Mouse (Mus musculus): ENCODE data around the gene Gga1. TPM values are rescaled to one million over a fixed set of nuclear protein-coding genes. Genes with fewer than 3 reads are reported as not detected.

Gga1 gene
- total and polyA plus RNA-seq, 2 experiments from 2014 or later, result 40.0 to 41.2 TPM

DNA sequence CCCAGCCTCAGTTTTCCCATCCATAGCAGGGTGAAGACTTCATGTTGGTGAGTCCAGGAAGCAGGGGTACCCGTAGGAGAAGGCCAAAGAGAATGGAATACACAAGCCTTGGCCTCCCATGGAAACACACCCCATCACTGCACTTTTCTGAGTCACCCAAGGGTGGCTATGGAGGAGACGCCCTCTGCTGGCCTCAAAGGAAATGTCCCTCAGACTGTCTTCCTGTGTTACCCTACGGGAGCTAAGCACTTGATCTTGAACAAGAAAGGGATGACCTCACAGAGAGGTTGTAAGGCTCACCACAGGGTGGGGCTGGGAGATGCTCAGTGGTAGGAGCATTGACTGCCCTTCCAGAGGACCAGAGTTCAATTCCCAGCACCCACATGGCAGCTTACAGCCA lies 54.6 kb downstream of the Gga1 start:
- Histone ChIP-seq H3K27ac (no peak overlapping the region), H3K4me2 (ENCODE audit: low read depth, low read length) (no peak overlapping the region), H3K27me3 (ENCODE audit: insufficient read depth, low read length) (no peaks in the 10 kb centered on the region), H3K9me3 (ENCODE audit: low read length) (no peaks in the 10 kb centered on the region), H3K36me3 (ENCODE audit: insufficient read depth, low read length) (no peaks in the 10 kb centered on the region), H3K4me1 (ENCODE audit: insufficient read depth, low read length) (peaks cover 5% of the 10 kb centered on the region; the same call in 1 of the 2 replicates), H3K4me3 (ENCODE audit: low read length) (no peak overlapping the region), H3K9ac (replicated peaks; ENCODE audit: low read length) (no peak overlapping the region)
- 31% methylated on average over 3 of the region's 3 CpGs for WGBS
- DNase-seq (ENCODE audit: low spot score) (no peak), ATAC-seq (no peak)
- TF ChIP-seq CTCF (IDR thresholded peaks at IDR 0.05; ENCODE audit: low read depth), result peak; percentile 64

DNA sequence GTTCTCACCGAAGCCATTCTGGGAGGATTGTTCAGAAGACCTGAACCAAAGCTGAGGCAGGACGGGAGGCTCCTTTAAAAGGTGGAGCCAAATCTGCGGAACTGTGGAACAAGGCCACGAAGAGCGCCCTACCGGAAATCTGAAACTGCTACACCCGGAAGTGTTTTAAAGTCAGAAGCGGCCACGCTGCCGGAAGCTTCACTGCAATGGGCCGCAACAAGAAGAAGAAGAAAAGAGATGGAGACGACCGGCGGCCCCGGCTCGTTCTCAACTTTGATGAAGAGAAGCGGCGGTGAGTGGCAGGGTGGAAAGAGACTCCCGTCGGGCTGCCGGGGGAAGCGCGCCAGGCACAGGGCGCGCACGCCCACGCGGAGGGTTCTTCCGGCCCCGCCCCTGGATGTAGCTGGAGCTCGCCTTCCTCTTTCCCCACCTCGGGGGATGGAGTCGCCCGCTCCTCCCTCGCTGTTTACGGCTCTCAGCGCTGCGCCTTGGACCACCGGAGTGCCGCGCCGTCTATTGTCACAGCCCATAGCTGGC lies 57.9 kb downstream of the Gga1 start, which contains the start of gene Nol12:
Gene Nol12, plus strand, starts transcription at position 150 of the 537 bp plus-strand sequence.
- DNase-seq (ENCODE audit: low spot score) (peak; percentile 96), ATAC-seq (peak; percentile 91)
- WGBS, result under 1% methylated on average over 42 of the region's 42 CpGs
- H3K9ac ChIP-seq (replicated peaks; ENCODE audit: low read length), result peak within 1 kb of the TSS; percentile 58
- TF ChIP-seq CTCF (IDR thresholded peaks at IDR 0.05; ENCODE audit: low read depth), result no peak; the same call in 1 of the 2 replicates
- peak within 1 kb of the TSS; percentile 78 for H3K4me3 ChIP-seq (ENCODE audit: low read length)
- H3K36me3 ChIP-seq (ENCODE audit: insufficient read depth, low read length), result peaks cover 25% of the 10 kb centered on the region
- peak within 1 kb of the TSS; percentile 84 for H3K4me2 ChIP-seq (ENCODE audit: low read depth, low read length)
- H3K4me1 ChIP-seq (ENCODE audit: insufficient read depth, low read length), result peaks cover 5% of the 10 kb centered on the region; the same call in 1 of the 2 replicates
- H3K27ac ChIP-seq, result peak within 1 kb of the TSS; percentile 75
- no peaks in the 10 kb centered on the region for H3K9me3 ChIP-seq (ENCODE audit: low read length)
- no peaks in the 10 kb centered on the region for H3K27me3 ChIP-seq (ENCODE audit: insufficient read depth, low read length)

DNA sequence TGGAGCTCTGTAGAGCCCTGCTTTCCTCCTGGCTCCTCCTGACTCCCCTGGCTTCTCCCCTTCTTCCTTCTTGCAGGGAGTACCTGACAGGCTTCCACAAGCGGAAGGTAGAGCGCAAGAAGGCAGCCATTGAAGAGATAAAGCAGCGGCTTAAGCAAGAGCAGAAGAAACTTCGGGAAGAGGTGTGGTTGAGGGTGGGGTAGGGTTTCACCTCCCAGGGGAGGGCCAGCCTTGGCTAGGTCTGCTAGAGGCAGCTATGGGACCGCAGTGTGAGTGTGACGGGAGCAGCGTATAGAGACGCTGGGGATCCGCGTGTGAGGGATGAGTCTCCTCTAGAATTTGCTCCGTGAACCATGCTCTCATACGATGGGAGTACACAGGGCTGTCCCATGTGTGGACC lies 59.4 kb downstream of the Gga1 start:
- DNase-seq (ENCODE audit: low spot score) (no peak), ATAC-seq (no peak)
- H3K4me1 ChIP-seq (ENCODE audit: insufficient read depth, low read length), result peaks cover 5% of the 10 kb centered on the region; the same call in 1 of the 2 replicates
- H3K9me3 ChIP-seq (ENCODE audit: low read length), result no peaks in the 10 kb centered on the region
- 92% methylated on average over 12 of the region's 12 CpGs for WGBS
- no peak for TF ChIP-seq CTCF (IDR thresholded peaks at IDR 0.05; ENCODE audit: low read depth)
- H3K36me3 ChIP-seq (ENCODE audit: insufficient read depth, low read length), result peaks cover 41% of the 10 kb centered on the region
- no peaks in the 10 kb centered on the region for H3K27me3 ChIP-seq (ENCODE audit: insufficient read depth, low read length)
- 0 out of 2 replicates have a peak overlapping the region, but pooled peaks have one; percentile 84 for H3K4me2 ChIP-seq (ENCODE audit: low read depth, low read length)
- H3K4me3 ChIP-seq (ENCODE audit: low read length), result no peak overlapping the region
- H3K27ac ChIP-seq, result no peak overlapping the region
- H3K9ac ChIP-seq (replicated peaks; ENCODE audit: low read length), result no peak overlapping the region

DNA sequence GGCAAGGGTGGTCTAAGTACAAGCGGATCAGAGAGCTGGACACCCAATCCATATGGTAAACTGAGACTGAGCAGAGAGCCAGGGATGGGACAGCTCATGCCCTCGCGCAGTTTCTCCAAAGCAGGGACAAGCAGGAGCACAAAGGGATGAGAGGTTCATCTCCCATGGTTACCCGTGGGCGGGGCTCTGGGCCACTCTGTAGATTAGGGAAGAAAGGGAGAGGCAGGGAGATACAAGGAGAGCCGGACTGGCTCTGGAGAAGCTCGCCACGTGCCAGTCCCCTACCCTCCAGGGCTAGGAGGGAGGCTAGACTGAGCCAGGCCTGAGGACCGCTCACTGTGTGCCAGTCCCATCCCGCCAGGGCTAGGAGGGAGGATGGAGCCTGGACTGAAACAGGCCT lies 60.3 kb downstream of the Gga1 start:
- no peak for TF ChIP-seq CTCF (IDR thresholded peaks at IDR 0.05; ENCODE audit: low read depth)
- ATAC-seq, result no peak
- 77% methylated on average over 10 of the region's 10 CpGs for WGBS

DNA sequence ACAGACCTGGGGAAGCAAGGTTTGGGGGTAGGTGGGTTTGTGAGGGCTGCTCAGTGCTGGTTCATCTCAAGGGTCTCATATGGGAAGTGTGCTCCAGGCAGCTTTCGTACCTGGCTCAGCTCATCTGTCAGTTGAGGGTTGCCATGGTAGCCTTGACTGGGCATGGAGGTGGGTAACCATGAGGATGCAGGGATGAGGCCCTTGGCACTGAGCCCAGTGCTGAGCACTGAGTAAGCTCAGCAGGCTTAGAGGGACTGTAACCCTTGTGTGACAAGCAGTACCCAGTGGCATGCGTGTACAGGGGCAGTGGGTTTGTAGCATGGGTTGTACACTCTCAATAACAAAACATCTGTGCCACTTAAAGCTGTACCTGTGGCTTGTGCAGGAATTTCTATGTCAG lies 61.0 kb downstream of the Gga1 start:
- TF ChIP-seq CTCF (IDR thresholded peaks at IDR 0.05; ENCODE audit: low read depth), result no peak
- H3K27ac ChIP-seq, result no peak overlapping the region
- DNase-seq (ENCODE audit: low spot score) (peak; percentile 43), ATAC-seq (no peak)
- no peaks in the 10 kb centered on the region for H3K27me3 ChIP-seq (ENCODE audit: insufficient read depth, low read length)
- peaks cover 41% of the 10 kb centered on the region for H3K36me3 ChIP-seq (ENCODE audit: insufficient read depth, low read length)
- H3K4me3 ChIP-seq (ENCODE audit: low read length), result no peak overlapping the region
- no peaks in the 10 kb centered on the region for H3K9me3 ChIP-seq (ENCODE audit: low read length)
- H3K9ac ChIP-seq (replicated peaks; ENCODE audit: low read length), result no peak overlapping the region
- no peak overlapping the region for H3K4me2 ChIP-seq (ENCODE audit: low read depth, low read length)
- 49% methylated on average over 2 of the region's 2 CpGs for WGBS
- peaks cover 5% of the 10 kb centered on the region; the same call in 1 of the 2 replicates for H3K4me1 ChIP-seq (ENCODE audit: insufficient read depth, low read length)

More for the DNA sequence above, 60.3 kb downstream of the Gga1 start:
- no peak overlapping the region for H3K4me2 ChIP-seq (ENCODE audit: low read depth, low read length)
- DNase-seq (ENCODE audit: low spot score), result no peak
- H3K9ac ChIP-seq (replicated peaks; ENCODE audit: low read length), result no peak overlapping the region
- no peaks in the 10 kb centered on the region for H3K9me3 ChIP-seq (ENCODE audit: low read length)
- no peak overlapping the region for H3K27ac ChIP-seq
- H3K4me3 ChIP-seq (ENCODE audit: low read length), result no peak overlapping the region
- no peaks in the 10 kb centered on the region for H3K27me3 ChIP-seq (ENCODE audit: insufficient read depth, low read length)
- peaks cover 41% of the 10 kb centered on the region for H3K36me3 ChIP-seq (ENCODE audit: insufficient read depth, low read length)
- peaks cover 5% of the 10 kb centered on the region; the same call in 1 of the 2 replicates for H3K4me1 ChIP-seq (ENCODE audit: insufficient read depth, low read length)

DNA sequence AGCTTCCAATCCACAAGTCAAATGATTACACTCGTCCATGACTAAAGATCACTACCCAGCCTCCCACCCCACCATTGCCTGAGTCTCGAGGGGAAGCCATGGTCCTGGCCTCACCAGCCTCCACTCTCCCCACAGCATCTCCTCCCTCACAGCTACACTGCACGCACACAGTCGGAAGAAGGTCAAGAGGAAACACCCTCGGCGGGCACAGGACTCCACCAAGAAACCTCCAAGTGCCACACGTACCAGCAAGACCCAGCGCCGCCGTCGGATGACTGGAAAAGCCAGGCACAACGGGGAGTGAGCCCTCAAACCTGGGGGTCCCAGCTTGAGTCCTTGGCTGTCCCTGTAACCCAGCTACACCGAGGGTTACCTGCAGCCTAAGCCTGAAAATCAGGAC lies 63.3 kb downstream of the Gga1 start:
- TF ChIP-seq CTCF (IDR thresholded peaks at IDR 0.05; ENCODE audit: low read depth), result no peak
- Histone ChIP-seq H3K4me3 (ENCODE audit: low read length) (no peak overlapping the region), H3K27ac (no peak overlapping the region), H3K9me3 (ENCODE audit: low read length) (no peaks in the 10 kb centered on the region), H3K27me3 (ENCODE audit: insufficient read depth, low read length) (no peaks in the 10 kb centered on the region), H3K4me2 (ENCODE audit: low read depth, low read length) (no peak overlapping the region), H3K4me1 (ENCODE audit: insufficient read depth, low read length) (peaks cover 5% of the 10 kb centered on the region; the same call in 1 of the 2 replicates), H3K36me3 (ENCODE audit: insufficient read depth, low read length) (peaks cover 41% of the 10 kb centered on the region), H3K9ac (replicated peaks; ENCODE audit: low read length) (no peak overlapping the region)
- WGBS, result 90% methylated on average over 13 of the region's 13 CpGs
- DNase-seq (ENCODE audit: low spot score) (no peak), ATAC-seq (no peak)

DNA sequence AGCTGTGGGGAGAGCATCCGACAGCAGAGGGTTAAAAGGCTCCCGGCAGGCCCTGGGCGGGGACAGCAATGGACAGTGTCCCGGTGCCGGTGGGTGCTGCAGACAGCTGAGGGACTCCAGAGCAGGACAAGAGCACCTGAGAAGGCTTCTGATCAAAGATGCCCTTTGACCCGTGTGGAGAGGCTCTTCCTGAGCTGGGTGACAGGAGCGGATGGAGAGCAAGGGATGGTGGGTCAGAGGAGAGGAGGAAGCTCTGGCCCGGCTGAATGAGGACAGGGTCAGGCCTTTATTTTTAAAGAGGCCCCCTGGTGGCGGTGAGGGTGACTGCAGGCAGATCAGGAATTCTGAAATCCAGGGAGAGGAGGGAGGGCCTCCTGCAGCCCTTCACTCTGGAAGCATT lies 65.7 kb downstream of the Gga1 start:
- Histone ChIP-seq H3K4me1 (ENCODE audit: insufficient read depth, low read length) (peaks cover 5% of the 10 kb centered on the region; the same call in 1 of the 2 replicates), H3K4me3 (ENCODE audit: low read length) (no peak overlapping the region), H3K27ac (no peak overlapping the region), H3K36me3 (ENCODE audit: insufficient read depth, low read length) (peaks cover 31% of the 10 kb centered on the region), H3K4me2 (ENCODE audit: low read depth, low read length) (peak overlapping the region; percentile 52), H3K9me3 (ENCODE audit: low read length) (no peaks in the 10 kb centered on the region), H3K27me3 (ENCODE audit: insufficient read depth, low read length) (no peaks in the 10 kb centered on the region), H3K9ac (replicated peaks; ENCODE audit: low read length) (0 out of 2 replicates have a peak overlapping the region, but pooled peaks have one; percentile 37)
- TF ChIP-seq CTCF (IDR thresholded peaks at IDR 0.05; ENCODE audit: low read depth), result peak; percentile 88
- DNase-seq (ENCODE audit: low spot score) (peak; percentile 87), ATAC-seq (peak; percentile 74)
- 3% methylated on average over 9 of the region's 9 CpGs for WGBS

Small RNA genes lying within 50 kb of the gene (microRNA-seq; reads per million reads assigned to microRNA genes)
- 0.36 to 1.2 reads per million in 2 experiments for gene Mir6955

Other genes starting within 250 kb of the Gga1 start
- 40.9 and 43.1 TPM in 2 replicates for gene Elfn2, start 158.4 kb upstream of the Gga1 start, total RNA-seq (2014; rRNA removed)
- gene Elfn2, start 158.4 kb upstream of the Gga1 start, polyA plus RNA-seq (2015; fragmentation: Nextera tagmentation; extraction: Ambion mirVana), result 8.4 and 9.1 TPM in 2 replicates
- 12.7 and 15.2 TPM in 2 replicates for gene Mfng, start 103.7 kb upstream of the Gga1 start, total RNA-seq (2014; rRNA removed)
- gene Mfng, start 103.7 kb upstream of the Gga1 start, polyA plus RNA-seq (2015; fragmentation: Nextera tagmentation; extraction: Ambion mirVana), result 16.6 and 17.9 TPM in 2 replicates
- 0.94 and 1.4 TPM in 2 replicates for gene Card10, start 74.1 kb upstream of the Gga1 start, total RNA-seq (2014; rRNA removed)
- 2.3 and 2.6 TPM in 2 replicates for gene Card10, start 74.1 kb upstream of the Gga1 start, polyA plus RNA-seq (2015; fragmentation: Nextera tagmentation; extraction: Ambion mirVana)
- 20.6 and 22.5 TPM in 2 replicates for gene Cdc42ep1, start 34.6 kb upstream of the Gga1 start, total RNA-seq (2014; rRNA removed)
- gene Cdc42ep1, start 34.6 kb upstream of the Gga1 start, polyA plus RNA-seq (2015; fragmentation: Nextera tagmentation; extraction: Ambion mirVana), result 18.1 TPM in 2 replicates
- not detected in 2 replicates for gene Lgals2, start 21.7 kb upstream of the Gga1 start, total RNA-seq (2014; rRNA removed)
- gene Lgals2, start 21.7 kb upstream of the Gga1 start, polyA plus RNA-seq (2015; fragmentation: Nextera tagmentation; extraction: Ambion mirVana), result not detected in 2 replicates
- gene Gm49510, start 22.5 kb downstream of the Gga1 start, total RNA-seq (2014; rRNA removed), result 0.72 TPM in 1 of 2 replicates, not detected in the other
- gene Gm49510, start 22.5 kb downstream of the Gga1 start, polyA plus RNA-seq (2015; fragmentation: Nextera tagmentation; extraction: Ambion mirVana), result not detected in 2 replicates
- 2.4 and 6.2 TPM in 2 replicates for gene Sh3bp1, start 22.6 kb downstream of the Gga1 start, total RNA-seq (2014; rRNA removed)
- 4.4 and 5.5 TPM in 2 replicates for gene Sh3bp1, start 22.6 kb downstream of the Gga1 start, polyA plus RNA-seq (2015; fragmentation: Nextera tagmentation; extraction: Ambion mirVana)
- gene Pdxp, start 36.7 kb downstream of the Gga1 start, total RNA-seq (2014; rRNA removed), result 300 and 339 TPM in 2 replicates
- gene Pdxp, start 36.7 kb downstream of the Gga1 start, polyA plus RNA-seq (2015; fragmentation: Nextera tagmentation; extraction: Ambion mirVana), result 124 and 141 TPM in 2 replicates
- 67.6 and 91.5 TPM in 2 replicates for gene Lgals1, start 49.5 kb downstream of the Gga1 start, total RNA-seq (2014; rRNA removed)
- gene Lgals1, start 49.5 kb downstream of the Gga1 start, polyA plus RNA-seq (2015; fragmentation: Nextera tagmentation; extraction: Ambion mirVana), result 141 and 144 TPM in 2 replicates
- 4.7 and 8.8 TPM in 2 replicates for gene Nol12, start 57.7 kb downstream of the Gga1 start, total RNA-seq (2014; rRNA removed)
- 54.8 and 56.4 TPM in 2 replicates for gene Nol12, start 57.7 kb downstream of the Gga1 start, polyA plus RNA-seq (2015; fragmentation: Nextera tagmentation; extraction: Ambion mirVana)
- gene Triobp, start 70.5 kb downstream of the Gga1 start, total RNA-seq (2014; rRNA removed), result 42.0 and 57.6 TPM in 2 replicates
- gene Triobp, start 70.5 kb downstream of the Gga1 start, polyA plus RNA-seq (2015; fragmentation: Nextera tagmentation; extraction: Ambion mirVana), result 19.0 and 20.7 TPM in 2 replicates
- gene H1f0, start 151.3 kb downstream of the Gga1 start, total RNA-seq (2014; rRNA removed), result 211 and 233 TPM in 2 replicates
- 259 and 272 TPM in 2 replicates for gene H1f0, start 151.3 kb downstream of the Gga1 start, polyA plus RNA-seq (2015; fragmentation: Nextera tagmentation; extraction: Ambion mirVana)
- 0.47 and 1.2 TPM in 2 replicates for gene Galr3, start 164.7 kb downstream of the Gga1 start, total RNA-seq (2014; rRNA removed)
- 0.20 and 0.25 TPM in 2 replicates for gene Galr3, start 164.7 kb downstream of the Gga1 start, polyA plus RNA-seq (2015; fragmentation: Nextera tagmentation; extraction: Ambion mirVana)
- gene Ankrd54, start 185.7 kb downstream of the Gga1 start, total RNA-seq (2014; rRNA removed), result 60.4 and 62.5 TPM in 2 replicates
- gene Ankrd54, start 185.7 kb downstream of the Gga1 start, polyA plus RNA-seq (2015; fragmentation: Nextera tagmentation; extraction: Ambion mirVana), result 36.7 and 42.4 TPM in 2 replicates
- 221 and 229 TPM in 2 replicates for gene Eif3l, start 198.0 kb downstream of the Gga1 start, total RNA-seq (2014; rRNA removed)
- 163 and 164 TPM in 2 replicates for gene Eif3l, start 198.0 kb downstream of the Gga1 start, polyA plus RNA-seq (2015; fragmentation: Nextera tagmentation; extraction: Ambion mirVana)
- gene Micall1, start 231.7 kb downstream of the Gga1 start, total RNA-seq (2014; rRNA removed), result 28.1 and 36.4 TPM in 2 replicates
- 8.0 and 9.5 TPM in 2 replicates for gene Micall1, start 231.7 kb downstream of the Gga1 start, polyA plus RNA-seq (2015; fragmentation: Nextera tagmentation; extraction: Ambion mirVana)

All from hindbrain, postnatal 0 days (tissue).